Mouse (Mus musculus): ENCODE results near the gene Dnah2.
"Not testable (repeated sequence)": the region's sequence is repeated elsewhere in the genome, so short reads cannot be mapped to it uniquely, and the experiment has no call there.

Dnah2 gene

DNA sequence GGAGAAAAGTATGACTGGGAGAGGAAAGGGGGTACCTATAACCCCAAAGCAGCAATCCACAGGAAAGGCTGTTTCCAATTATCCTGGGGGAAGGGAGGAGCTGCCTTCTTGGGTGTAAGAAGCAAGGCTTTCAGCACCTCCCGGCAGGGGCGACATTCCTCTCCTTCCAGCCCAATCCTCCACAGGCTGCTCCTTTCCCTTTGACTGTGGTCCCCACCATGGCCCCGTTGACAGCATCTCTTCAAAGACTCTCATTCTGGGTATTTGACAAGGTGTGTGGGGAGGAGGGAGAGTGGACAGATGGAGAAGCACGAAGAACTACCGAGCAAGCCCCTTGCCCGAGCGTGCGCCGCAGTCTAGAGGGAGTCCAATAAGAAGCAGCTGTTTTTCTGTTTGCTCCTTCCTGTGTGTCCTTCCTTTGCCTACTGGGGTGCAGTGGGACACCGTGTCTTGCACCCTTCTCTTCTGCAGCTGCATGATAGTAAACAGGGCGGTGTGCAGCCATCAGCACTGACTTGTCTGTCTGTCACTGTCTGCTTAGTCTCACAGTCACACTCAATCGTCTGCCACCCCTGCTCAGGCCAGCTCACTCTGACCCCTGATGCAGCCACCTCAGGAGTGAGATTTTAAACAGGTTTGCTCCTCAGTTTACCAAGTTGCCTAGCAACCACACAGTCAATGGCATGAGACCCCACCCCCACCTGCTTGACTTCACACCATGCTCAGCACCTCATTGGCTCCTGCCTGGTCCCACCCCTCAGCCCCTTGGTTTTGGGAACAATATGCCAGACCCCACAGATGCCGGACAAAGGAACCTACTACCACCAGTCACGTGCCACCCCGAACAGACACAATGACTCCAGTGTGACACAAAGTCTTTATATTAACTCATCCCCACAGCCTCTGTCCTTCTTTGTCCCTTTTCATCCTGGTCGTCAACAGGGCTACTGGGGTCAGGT, 12.3 kb upstream of the Dnah2 start:
- no peak for DNase-seq

DNA sequence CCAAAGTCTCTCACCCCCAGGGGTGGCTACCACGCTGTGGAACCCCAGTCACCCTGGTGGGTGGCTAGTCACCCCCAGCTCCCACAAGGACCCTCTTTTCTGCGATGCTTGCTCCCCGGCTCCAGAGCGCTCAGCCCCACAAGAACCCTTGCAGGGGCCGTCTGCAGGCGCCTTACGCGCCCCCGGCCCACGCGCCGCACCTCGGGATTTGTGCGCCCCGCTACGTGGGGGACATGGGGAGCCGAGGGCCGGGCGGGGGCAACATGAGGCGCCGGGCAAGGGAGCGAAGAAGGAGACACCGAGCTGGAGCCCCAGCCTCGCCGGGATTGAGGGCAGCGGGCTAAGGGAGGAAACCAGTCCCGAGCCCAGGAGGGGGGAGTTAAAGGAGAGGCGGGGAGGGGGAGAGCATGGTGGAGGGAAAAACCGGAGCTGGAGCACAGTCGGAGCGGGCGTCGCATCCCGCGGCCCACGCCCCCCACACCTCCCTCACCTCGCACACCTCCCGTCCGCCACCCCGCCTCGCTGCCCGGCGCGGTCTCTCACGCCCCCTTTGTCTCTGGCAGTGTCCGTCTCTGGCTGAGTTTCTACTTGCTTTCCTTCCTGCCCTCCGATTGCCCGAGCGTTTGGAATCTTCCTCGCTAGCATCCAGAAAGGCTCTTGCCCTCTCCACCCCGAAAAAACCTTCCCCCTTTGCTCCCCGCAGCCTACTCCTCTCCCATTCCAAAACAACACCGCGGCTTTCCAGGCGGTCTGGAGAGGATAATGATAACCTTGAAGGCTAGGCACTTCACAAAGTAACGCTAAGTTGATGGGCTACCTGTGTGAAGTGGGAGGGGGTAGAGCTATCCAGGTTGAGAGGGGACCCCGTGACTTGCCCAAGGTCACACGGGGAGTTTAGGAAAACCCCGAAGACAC, 11.2 kb upstream of the Dnah2 start, which contains the start of gene Efnb3:
TSS of gene Efnb3 (minus strand) at position 355 of the 915 bp plus-strand sequence.
- no peak for DNase-seq

DNA sequence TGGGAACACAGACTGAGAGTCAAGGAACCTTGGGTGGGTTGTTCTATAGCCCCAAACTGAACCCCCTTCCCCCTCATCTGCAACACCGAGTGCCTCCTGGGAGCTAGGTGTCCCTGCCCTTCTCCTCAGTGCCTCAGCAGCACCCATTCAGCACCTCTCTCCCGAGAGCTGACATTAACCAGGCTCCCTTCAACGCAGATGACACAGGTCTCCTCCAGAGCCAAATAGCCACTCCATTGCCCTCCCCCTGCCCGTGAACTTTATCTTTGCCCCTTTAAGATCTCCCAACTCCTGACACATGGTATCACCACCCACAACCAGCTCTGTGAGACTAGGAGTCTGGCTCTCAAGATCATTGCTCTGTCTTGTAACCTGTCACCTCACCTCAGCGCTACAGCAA, 10.3 kb upstream of the Dnah2 start:
- no peak for DNase-seq

DNA sequence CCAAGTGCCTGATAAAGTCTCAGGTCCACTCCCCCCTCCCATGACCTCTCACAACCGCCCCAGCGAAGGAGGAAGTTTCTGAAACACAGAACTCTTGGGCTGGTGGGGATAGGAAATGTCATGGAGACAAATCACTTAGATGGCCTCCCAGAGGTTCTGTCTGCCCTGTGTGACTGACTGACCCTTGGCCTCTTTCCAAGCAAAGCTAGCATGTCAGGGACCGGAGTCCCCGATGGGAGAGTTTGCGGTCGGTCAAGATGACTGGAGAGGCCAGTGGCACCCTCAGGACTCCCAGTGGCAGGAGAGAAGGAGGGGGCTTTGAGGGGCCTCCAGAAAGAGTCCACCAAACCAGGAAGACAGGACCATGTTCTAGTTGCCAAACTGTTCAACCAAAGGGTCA, 9.8 kb upstream of the Dnah2 start:
- no peak for DNase-seq

DNA sequence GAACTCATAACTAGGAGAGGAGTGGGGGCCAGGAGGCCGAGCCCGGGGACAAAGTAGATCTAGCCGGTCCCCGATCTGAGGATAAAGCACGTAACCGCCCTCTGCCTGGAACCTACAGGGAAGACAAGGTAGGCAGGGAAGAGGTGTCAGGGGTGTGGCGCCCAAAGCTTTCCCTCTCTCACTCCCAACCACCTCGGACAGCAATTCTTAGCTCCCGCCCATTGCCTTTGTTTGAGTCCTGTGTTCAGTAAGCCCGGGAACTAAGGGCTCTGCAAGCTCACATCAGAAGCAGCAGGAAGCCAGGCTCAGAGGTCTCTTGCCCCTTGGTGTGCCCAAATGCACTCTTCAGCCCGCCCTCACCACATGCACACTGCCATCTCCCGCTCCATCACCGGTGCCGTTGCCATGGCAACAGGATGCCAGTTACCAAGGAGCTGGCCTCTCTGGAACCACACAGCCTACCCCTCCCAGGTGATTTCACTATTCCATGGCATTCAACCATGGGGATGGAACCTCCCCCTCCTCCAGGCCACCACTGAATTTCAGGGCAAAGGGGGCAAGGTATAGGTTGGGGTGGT, 8.6 kb upstream of the Dnah2 start:
- peak in 1 of 2 experiments; percentile 28 for DNase-seq

DNA sequence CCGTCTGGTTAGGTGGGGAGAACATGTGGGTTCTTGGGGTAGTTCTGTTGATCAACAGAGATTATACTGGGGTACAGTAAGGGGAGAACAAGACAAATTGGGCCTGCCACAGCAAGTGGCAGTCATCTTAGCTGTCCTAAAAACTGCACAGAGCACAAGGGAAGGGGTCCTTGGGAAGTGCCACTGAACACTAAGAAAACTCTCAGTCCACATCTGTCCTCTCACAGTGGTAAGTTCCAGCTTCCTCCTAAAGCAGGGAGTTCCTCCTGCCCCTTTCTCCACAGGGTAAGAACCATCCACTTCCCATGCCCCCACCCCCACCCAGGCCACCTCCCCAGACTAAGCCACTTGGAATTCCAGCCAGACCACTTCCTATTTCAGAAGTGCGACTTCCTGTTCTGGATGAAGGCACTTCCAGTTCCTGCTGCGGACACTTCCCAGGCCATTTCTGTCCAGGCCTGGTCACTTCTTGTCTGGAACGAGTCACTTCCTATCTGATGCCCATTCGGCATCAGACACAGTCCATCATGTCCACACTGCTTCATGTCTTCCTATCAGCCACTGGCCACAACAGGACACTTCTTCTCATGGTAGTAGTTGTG, 5.7 kb upstream of the Dnah2 start:
- no peak for DNase-seq

DNA sequence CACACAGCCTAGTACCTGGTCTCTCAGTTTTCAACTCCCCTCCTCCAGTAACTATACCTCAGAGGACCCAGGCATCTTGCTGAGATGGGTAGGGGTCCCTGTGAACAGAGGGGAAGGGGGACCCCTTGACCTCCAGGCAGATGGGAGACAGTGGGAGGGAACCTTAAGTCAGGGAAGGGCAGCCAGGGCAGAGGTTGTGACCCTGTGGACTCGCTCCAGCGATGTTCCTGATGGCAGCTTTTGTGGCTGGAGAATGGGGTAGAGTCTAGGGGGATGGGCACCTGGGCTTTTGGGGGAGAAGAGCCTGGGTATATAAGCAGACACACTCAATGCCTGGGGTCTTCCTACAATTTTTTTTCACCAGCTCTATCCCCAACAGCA, 4.4 kb upstream of the Dnah2 start:
- DNase-seq = no peak

DNA sequence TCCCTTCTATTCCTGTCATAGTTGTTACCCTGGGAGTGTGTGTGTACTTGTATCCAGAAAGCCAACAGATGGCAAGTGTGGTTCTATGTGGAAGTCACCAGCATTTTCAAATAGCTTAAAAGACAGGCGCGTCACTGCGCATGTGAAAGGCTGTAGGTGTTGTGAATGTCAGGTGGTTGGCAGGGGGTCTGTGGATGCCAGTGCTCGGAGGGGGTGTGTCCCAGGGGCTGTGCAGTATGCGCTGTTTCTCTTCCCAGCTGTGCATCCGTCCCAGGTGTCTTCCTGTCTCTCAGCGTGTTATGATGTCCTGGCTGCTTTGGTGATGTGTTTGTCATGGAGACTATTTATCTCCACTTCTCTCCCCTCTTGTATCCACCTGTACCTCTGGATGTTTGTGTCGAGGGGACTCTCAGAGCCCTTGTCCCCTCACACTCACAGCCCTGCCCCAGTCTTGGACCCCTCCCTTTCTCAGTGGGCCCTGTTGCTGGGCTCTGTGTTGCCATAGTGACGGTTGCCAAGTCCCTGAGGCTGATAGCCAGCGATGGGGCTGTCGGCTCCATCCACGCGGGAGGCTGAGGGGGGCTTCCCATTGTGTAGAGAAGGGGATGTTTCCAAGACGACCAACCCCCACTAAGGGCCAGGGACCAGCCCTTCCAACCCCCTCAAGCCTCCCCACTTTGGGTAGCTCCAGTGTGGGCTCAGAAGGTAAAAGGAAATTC, 3.9 kb upstream of the Dnah2 start:
- no peak for DNase-seq

DNA sequence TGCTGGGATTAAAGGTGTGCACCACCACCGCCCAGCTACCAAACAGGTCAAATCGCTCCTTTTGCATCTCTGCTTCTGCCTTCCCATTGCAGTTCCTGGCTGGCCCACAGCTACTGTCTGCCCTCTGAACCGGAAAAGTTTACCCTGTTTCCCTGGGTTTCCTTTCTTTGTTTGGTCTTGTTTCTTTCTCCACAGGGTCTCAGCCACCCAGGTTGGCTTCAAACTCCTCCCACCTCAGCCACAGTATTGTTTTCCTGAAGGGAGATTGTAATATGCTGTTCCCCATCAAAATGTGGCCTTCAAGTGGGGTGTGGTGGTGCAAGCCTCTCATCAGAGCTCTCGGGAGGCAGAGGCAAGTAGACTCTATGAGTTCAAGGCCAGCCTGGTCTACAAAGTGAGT, 2.4 kb upstream of the Dnah2 start:
- no peak for DNase-seq

DNA sequence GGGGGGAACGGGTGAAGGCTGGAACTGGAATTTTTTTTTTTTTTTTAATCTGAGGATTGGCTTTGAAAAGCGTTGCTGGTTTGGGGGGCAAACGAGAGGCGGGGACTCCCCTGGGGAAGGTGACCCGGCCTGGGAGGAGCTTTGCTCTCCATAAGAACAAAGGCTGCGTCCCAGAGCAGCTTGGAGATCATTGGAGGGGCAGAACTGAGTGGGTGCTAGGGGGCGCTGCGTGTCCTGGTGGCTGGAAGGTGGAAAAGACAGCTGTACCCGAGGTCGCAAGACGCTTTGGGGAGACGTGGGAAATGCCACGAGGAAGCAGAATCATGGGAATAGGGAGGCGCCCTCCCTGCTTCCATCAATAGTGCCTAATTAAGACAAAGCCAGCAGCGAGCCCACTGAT, 1.8 kb downstream of the Dnah2 start:
- DNase-seq = peak; percentile 20 to 35

DNA sequence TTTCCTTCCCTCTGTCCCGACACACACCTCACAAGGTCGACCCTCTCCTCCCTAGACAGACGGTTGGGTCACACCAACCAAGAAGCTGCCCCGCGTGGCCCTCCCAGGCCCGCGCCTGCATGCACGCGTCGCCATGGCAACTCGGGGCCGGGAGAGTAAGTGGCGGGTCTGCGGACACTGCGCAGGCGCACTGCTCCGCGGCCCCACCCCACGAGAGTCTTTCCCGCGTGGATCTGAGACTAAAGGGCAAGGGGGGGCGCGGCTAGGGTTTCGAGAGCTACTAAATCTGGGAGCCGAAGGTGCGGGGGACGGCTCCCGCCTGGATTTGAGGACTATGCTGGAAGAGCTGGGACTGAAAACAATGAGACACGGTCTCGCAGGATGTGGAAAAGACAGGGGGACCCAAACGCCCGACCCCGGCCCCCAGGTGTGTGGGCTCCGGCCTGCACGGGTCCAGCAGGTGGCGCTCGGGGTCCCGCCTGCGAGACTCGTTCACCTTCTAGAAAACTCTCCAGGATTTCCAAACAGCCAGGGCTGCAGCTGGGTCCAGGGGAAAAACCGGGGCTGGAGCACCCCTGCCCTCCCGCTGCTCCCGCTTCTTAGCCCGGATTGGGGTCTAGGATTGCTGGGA, 2.4 kb downstream of the Dnah2 start:
- DNase-seq = peak; percentile 73 to 81

DNA sequence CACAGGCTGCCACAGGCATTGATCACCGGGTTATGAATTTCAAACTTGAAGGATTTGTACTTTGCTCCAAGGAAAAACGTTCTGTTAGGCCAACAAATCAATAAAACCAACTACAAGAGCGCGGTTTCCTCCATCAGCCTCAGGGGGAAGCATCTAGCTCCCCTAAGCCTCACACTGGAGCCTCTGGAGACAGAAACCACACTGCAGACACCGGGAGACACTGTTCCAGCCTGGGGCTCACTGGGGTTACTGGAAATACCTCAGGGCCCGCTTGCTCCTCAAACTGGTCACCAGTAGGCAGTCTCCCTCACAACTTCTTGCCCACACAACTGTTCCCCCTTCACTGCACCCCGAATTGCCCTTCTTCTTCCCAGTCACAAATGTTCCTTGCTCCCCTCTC, 3.0 kb downstream of the Dnah2 start:
- no peak for DNase-seq

DNA sequence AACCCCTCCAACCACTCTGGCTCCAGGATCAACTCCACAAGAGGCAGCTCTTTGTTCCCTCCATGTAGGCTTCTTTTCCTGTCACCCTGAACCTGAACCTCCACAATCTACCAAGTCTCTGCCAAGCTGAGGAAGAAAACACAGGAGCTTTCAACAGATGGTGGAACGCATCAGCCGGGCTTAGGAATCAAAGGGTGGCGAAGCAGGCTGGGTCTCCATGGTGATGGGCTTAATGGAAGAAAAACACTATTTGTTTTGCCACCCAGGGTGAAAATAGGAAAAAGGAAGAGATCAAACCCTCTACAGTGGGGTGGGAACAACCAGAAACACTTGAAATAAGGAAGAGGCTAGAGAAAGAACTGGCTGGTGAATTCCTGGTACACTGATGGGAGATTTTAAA, 5.3 kb downstream of the Dnah2 start:
- DNase-seq = no peak

DNA sequence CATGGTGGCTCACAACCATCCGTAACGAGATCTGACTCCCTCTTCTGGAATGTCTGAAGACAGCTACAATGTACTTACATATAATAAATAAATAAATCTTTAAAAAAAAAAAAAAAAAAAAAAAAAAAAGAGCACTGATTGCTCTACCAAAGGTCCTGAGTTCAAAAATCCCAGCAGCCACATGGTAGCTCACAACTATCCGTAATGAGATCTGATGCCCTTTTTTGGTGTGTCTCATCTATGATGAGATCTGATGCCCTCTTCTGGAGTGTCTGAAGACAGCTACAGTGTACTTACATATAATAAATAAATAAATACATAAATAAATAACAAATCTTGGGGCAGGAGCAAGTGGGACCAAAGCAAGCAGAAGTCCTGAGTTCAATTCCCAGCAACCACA, 7.2 kb downstream of the Dnah2 start:
- not testable (repeated sequence) for DNase-seq

DNA sequence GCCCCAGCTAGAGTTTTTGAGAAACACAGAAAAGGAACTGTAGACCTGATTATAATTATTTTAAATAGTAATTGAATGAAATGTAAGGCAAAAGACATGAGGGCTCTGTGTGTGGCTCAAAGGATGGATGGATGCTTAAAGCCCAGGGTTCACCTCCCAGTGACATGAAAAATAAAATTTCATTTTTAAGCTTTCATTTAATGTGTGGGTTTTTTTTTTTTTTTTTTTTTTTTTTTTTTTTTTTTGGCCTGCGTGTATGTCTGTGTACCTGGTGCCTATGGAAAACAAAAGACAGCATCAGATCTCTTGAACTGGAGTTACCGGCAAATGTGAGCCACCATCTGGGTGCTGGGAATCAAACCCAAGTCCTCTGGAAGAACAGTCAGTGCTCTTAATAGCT, 8.2 kb downstream of the Dnah2 start:
- no peak for DNase-seq

DNA sequence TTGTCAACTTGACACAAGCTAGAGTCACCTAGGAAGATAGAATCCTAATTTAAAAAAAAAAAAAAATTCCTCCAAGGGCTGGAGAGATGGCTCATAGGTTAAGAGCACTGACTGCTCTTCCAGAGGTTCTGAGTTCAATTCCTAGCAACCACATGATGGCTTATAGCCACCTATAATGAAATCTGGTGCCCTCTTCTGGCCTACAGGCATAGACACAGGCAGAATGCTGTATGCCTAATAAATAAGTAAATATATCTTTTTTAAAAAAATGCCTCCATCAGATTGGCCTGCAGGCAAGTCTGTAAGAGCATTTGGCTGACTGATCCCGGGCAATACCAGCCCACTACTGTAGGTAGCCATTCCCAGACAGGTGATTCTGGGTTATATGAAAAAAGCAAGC, 13.9 kb downstream of the Dnah2 start:
- DNase-seq = no peak

DNA sequence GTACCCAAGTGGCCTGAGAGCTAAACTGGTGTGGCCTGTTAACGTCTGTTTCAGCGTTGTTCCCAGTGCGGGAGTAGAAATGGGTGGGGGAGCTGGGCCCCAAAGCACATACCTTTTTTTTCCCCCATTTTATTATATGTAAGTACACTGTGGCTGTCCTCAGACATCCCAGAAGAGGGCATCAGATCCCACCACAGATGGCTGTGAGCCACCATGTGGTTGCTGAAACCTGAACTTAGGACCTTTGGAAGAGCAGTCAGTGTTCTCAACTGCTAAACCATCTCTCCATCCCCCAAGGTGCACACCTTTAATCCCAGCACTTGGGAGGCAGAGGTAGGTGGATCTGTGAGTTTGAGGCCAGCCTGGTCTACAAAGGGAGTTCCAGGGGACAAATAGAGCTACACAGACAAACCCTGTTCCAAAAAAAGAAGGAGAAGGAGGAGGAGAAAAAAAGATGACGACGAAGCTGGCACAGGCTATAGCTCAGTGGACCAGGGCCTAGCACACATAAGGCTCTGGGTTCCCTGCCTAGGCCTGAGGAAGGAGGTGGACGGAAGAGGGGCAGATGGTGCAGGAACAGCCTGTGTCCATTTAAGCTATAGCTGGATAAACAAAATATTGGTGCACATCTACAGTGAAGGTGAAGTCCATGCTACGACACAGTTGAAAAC, 16.3 kb downstream of the Dnah2 start:
- DNase-seq = no peak

DNA sequence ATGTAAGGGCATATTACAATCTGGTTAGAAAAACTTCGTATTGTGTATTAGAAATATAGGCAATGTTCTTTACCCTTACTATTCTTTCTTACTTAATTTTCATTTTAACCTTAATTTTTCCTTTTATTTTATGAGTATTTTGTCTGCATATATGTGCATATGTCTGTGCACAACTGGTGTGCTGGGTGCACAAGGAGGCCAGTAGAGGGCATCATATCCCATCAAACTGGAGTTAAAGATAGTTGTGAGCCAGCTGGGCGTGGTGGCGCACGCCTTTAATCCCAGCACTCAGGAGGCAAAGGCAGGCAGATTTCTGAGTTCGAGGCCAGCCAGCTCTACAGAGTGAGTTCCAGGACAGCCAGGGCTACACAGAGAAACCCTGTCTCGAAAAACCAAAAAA, 18.2 kb downstream of the Dnah2 start:
- not testable (repeated sequence) for DNase-seq

DNA sequence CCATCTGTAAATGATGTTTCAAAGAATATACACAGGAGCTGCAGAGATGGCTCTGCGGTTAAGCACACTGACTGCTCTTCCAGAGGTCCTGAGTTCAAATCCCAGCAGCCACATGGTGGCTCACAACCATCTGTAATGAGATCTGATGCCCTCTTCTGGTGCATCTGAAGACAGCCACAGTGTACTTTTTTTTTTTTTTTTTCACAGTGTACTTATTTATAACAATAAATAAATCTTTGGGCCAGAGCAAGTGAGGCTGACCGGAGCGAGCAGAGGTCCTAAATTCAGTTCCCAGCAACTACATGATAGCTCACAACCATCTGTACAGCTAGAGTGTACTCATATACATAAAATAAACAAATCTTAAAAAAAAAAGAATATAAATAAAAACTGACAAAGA, 18.6 kb downstream of the Dnah2 start:
- DNase-seq = not testable (repeated sequence)

DNA sequence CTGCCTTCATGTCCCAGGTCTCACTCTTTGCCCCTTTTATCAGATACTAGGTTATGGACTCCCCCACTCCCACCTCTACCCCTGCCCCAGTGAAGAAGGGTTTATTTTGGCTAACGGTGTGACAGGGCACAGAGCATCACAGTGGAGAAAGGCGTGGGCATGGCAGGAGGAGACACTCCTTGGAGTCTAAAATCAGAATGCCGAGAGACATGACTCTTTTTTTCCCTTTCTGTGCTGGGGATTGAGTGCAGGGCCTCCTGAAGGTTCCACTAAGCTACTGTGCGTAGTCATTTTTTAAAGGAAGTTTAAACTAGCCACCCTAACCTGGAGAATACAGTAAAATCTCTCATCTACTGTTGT, 20.9 kb downstream of the Dnah2 start:
- no peak for DNase-seq

All from cerebellum, postnatal 36 days (tissue).